ENCODE assay signal across 10 mouse cellular contexts in genomic region chr5:150152071-150152879, GRCm38 (mm10). TPM values are rescaled to one million over a fixed set of nuclear protein-coding genes. Genes with fewer than 3 reads are reported as not detected.
DNase-seq lines count a peak whose midpoint lies in the region; ATAC-seq and TF ChIP-seq lines count a peak whose summit lies in the region.
"Had no signal": no experiment of that assay in that cellular context is flagged by ENCODE, and none has a peak within 500 bp of the region (broad histone marks: within the 10 kb centered on the region; RNA-seq: fewer than 3 reads in every experiment).

No protein-coding gene starts in this region.

- H3K4me3 ChIP-seq in kidney, postnatal 0 days (replicated peaks; ENCODE audit: low read depth, low read length) = no peak overlapping the region
- H3K4me3 ChIP-seq in embryonic facial prominence, embryonic 11.5 days (ENCODE audit: low read depth, low read length) = no peak overlapping the region
- H3K4me3 ChIP-seq in neural tube, embryonic 12.5 days = no peak overlapping the region
- H3K4me3 ChIP-seq: liver, embryonic 13.5 days had no signal

- 33% methylated on average over 22 of the region's 22 CpGs for WGBS in kidney, postnatal 0 days
- WGBS in embryonic facial prominence, embryonic 11.5 days = 65% methylated on average over 22 of the region's 22 CpGs
- 69% methylated on average over 22 of the region's 22 CpGs for WGBS in neural tube, embryonic 12.5 days

- peak overlapping the region; percentile 31 for H3K4me2 ChIP-seq in kidney, postnatal 0 days (ENCODE audit: low read length)
- H3K4me2 ChIP-seq in embryonic facial prominence, embryonic 11.5 days (ENCODE audit: low read depth, low read length) = no peak overlapping the region
- 0 out of 2 replicates have a peak overlapping the region, but pooled peaks have one; percentile 20 for H3K4me2 ChIP-seq in neural tube, embryonic 12.5 days (replicated peaks)
- H3K4me2 ChIP-seq: liver, embryonic 13.5 days had no signal

- no peak for TF ChIP-seq CTCF in kidney, postnatal 0 days (IDR thresholded peaks at IDR 0.05; ENCODE audit: low read depth)

- peak; percentile 74 for DNase-seq in kidney, postnatal 0 days (ENCODE audit: low spot score)
- no peak for DNase-seq in kidney, postnatal 14 days
- peak; percentile 32 to 51 for DNase-seq in cerebellum, adult 18-20 months
- peak; percentile 25 for DNase-seq in embryonic facial prominence, embryonic 11.5 days (ENCODE audit: low spot score)
- peak; percentile 61 to 71 for DNase-seq in layer of hippocampus, postnatal 10 days (ENCODE audit: low spot score in 2 of 2)
- DNase-seq: liver, embryonic 13.5 days had no signal

- no peaks in the 10 kb centered on the region for H3K36me3 ChIP-seq in kidney, postnatal 0 days (ENCODE audit: insufficient read depth, low read length)
- H3K36me3 ChIP-seq in embryonic facial prominence, embryonic 11.5 days (replicated peaks; ENCODE audit: control insufficient read depth, insufficient read depth, low read depth, low read length) = no peaks in the 10 kb centered on the region
- H3K36me3 ChIP-seq in neural tube, embryonic 12.5 days = no peaks in the 10 kb centered on the region
- H3K36me3 ChIP-seq: liver, embryonic 13.5 days had no signal

- H3K27me3 ChIP-seq in kidney, postnatal 0 days (ENCODE audit: insufficient read depth, low read length) = no peaks in the 10 kb centered on the region
- H3K27me3 ChIP-seq in embryonic facial prominence, embryonic 11.5 days (ENCODE audit: control insufficient read depth, insufficient read depth, low read length) = no peaks in the 10 kb centered on the region
- H3K27me3 ChIP-seq in neural tube, embryonic 12.5 days (replicated peaks) = no peaks in the 10 kb centered on the region
- H3K27me3 ChIP-seq: liver, embryonic 13.5 days; Patski had no signal

- peak overlapping the region; percentile 42; the same call in 1 of the 2 replicates for H3K27ac ChIP-seq in kidney, postnatal 0 days
- H3K27ac ChIP-seq in embryonic facial prominence, embryonic 11.5 days (replicated peaks; ENCODE audit: low read depth, low read length) = no peak overlapping the region
- H3K27ac ChIP-seq in neural tube, embryonic 12.5 days = no peak overlapping the region
- H3K27ac ChIP-seq: liver, embryonic 13.5 days had no signal

- H3K9ac ChIP-seq in kidney, postnatal 0 days (ENCODE audit: low read depth, low read length) = 0 out of 2 replicates have a peak overlapping the region, but pooled peaks have one; percentile 37
- H3K9ac ChIP-seq in embryonic facial prominence, embryonic 11.5 days (replicated peaks; ENCODE audit: low read length) = no peak overlapping the region
- H3K9ac ChIP-seq in neural tube, embryonic 12.5 days = no peak overlapping the region
- H3K9ac ChIP-seq: liver, embryonic 13.5 days had no signal

- no peaks in the 10 kb centered on the region for H3K9me3 ChIP-seq in kidney, postnatal 0 days (replicated peaks; ENCODE audit: low read length)
- H3K9me3 ChIP-seq in embryonic facial prominence, embryonic 11.5 days (replicated peaks; ENCODE audit: control insufficient read depth, low read length) = no peaks in the 10 kb centered on the region
- H3K9me3 ChIP-seq in neural tube, embryonic 12.5 days = no peaks in the 10 kb centered on the region
- H3K9me3 ChIP-seq: liver, embryonic 13.5 days had no signal

- peaks cover 4% of the 10 kb centered on the region; the same call in 1 of the 2 replicates for H3K4me1 ChIP-seq in kidney, postnatal 0 days (replicated peaks; ENCODE audit: insufficient read depth, low read length)
- no peaks in the 10 kb centered on the region for H3K4me1 ChIP-seq in embryonic facial prominence, embryonic 11.5 days (ENCODE audit: control insufficient read depth, insufficient read depth, low read length)
- H3K4me1 ChIP-seq in neural tube, embryonic 12.5 days = no peaks in the 10 kb centered on the region
- H3K4me1 ChIP-seq: liver, embryonic 13.5 days had no signal

- peak; percentile 70 for ATAC-seq in kidney, postnatal 0 days (replicated peaks; ENCODE audit: low FRiP score, low read depth)
- ATAC-seq in embryonic facial prominence, embryonic 11.5 days (replicated peaks; ENCODE audit: insufficient number of reproducible peaks, low FRiP score, low TSS enrichment, low read depth) = peak; percentile 48; the same call in 1 of the 2 replicates
- no peak for ATAC-seq in neural tube, embryonic 12.5 days (ENCODE audit: low FRiP score, low read depth)
- no peak for ATAC-seq in erythroid progenitor cell, adult 5-6 weeks (replicated peaks; ENCODE audit: low FRiP score, poor library complexity, severe bottlenecking)
- ATAC-seq in monocyte, adult 5-6 weeks (replicated peaks; ENCODE audit: insufficient number of reproducible peaks, low FRiP score, low TSS enrichment, poor library complexity, severe bottlenecking) = no peak
- ATAC-seq: Patski had no signal

RNA-seq across cellular contexts. Expression of gene Fry, which starts 33.8 kb away (rescaled TPM):
- 8.5 and 9.6 TPM in 2 replicates for polyA plus RNA-seq in kidney, postnatal 0 days (2015; fragmentation: Nextera tagmentation; extraction: Ambion mirVana)
- 6.5 and 8.2 TPM in 2 replicates for polyA plus RNA-seq in embryonic facial prominence, embryonic 11.5 days (2014; fragmentation: Nextera tagmentation; extraction: Ambion mirVana)
- total RNA-seq in layer of hippocampus, postnatal 10 days (2021) = 100 to 1,000 TPM; 213 to 215 TPM
- polyA plus RNA-seq in neural tube, embryonic 12.5 days (2016; fragmentation: Nextera tagmentation; extraction: Ambion mirVana) = 31.9 and 33.3 TPM in 2 replicates
- 13.8 and 24.1 TPM in 2 replicates for total RNA-seq in erythroid progenitor cell, adult 5-6 weeks (2015; ENCODE audit: low replicate concordance)
- total RNA-seq in erythroid progenitor cell, adult 5-6 weeks (2017; ENCODE audit: low replicate concordance) = 14.8 and 28.3 TPM in 2 replicates
- total RNA-seq in monocyte, adult 5-6 weeks (2017) = 41.4 to 79.7 TPM (median 51.4 TPM) in 3 replicates

Comparison
In these comparisons a context has a peak if more than half of its experiments do, and no peak if none do; other contexts are left out.
1. ATAC-seq: peak in kidney, postnatal 0 days (single experiment) and embryonic facial prominence, embryonic 11.5 days (single experiment); none in neural tube, embryonic 12.5 days (single experiment), erythroid progenitor cell, adult 5-6 weeks (single experiment) and monocyte, adult 5-6 weeks (single experiment).